Mouse (Mus musculus): ENCODE data around the gene Zscan5b.
A peak's percentile ranks its signal among the peaks of the same experiment; 100 is the strongest.
"Not testable (repeated sequence)": the region's sequence is repeated elsewhere in the genome, so short reads cannot be mapped to it uniquely, and the experiment has no call there.

Gene Zscan5b

DNA sequence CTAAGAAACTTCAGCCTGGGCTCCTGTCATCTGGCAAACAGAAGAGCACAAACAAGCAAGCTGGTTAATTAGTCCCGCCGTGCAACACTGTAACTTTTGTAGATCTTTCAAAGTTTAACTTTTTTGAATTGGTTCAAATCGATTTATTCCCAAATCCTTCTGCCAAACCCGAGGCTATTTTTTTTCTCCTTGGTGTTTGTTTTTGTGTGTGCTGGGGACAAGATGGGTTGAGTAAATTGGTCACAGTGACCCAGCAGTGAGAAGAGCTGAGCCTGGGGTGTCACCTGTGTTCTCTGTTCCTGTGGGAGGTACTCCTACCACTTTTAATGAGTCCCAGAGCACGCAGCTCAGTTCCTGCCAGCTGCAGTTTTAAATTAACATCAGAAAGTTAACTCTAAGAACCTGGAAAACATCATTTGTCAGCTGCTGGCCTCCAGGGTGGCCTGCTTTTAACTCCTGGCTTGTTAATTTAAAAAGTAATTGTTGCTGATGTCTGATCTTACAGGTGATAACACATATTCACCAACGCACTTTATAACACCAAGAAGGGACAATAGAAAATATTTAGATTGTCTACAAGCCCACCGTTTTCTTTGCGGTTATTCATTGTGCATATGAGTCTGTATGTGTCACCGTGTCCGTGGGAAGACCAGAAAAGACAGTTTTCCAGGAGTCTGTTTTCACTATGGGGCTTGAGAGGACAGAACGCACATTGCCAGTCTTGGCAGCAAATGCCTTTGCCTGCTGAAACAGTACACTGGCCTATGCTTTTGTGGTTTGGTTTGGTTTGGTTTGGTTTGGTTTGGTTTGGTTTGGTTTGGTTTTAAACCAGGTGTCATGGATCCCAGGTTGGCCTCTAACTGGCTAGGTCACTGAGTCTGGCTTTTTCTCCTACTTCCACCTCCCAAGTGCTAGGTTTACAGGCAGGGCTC, 22.5 kb downstream of the Zscan5b start:
- DNase-seq (ENCODE audit: low spot score), result no peak

DNA sequence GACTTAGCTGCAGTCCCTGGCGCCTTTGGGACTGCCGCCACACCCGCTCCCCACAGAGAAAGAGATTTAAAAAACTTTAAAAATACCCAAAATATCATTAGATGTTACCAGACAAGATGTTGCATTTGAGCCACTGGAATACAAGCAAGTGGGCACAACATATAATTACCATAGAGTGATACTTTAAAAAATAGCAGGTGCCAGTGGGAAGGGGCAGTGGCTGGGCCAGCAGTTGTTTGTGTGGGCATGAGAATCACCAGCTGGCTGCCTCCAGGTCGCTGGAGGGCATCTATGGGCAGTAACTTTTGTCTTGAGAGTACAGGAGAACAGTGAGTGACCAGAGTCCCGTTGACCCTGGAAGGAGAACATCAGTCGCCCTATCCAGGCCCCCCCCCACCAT, 30.3 kb downstream of the Zscan5b start, which contains the start of gene Epp13:
Epp13 (plus strand) TSS at position 301 of the 400 bp plus-strand sequence.
- DNase-seq (ENCODE audit: low spot score), result no peak

DNA sequence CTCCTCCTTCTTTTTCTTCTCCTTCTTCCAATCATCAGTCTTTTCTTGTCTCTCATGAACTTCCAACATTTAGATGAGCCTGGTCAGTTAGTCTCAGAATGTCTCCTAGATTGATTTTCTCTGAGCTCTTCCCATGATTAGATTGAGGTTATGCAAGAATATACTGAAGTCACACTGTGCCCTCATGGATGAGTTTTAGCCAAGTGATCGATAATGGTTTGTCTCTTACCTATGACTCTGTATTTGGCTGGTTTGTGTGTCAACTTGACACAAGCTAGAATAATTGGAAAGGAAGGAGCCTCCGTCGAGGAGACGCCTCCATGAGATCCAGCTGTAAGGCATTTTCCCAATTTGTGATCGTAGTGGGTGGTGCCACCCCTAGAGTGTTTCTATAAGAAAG, 32.4 kb downstream of the Zscan5b start:
- DNase-seq (ENCODE audit: low spot score), result no peak

DNA sequence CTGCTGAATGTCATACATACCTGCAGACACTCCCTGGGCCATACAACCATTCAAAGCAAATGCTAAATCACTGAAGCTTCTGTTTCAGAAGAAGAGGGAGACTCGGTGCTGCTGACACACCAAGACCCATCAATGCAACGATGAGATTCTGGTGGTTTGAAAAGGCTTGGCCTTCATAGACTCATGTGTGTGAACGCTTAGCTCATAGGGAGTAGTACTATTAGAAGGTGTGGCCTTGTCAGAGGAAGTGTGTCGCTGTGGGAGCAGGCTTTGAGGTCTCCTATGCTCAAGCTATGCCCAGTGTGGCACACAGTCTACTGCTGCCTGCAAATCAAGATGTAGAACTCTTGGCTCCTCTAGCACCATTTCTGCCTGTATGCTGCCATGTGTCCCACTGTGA, 35.3 kb downstream of the Zscan5b start:
- no peak for DNase-seq (ENCODE audit: low spot score)

DNA sequence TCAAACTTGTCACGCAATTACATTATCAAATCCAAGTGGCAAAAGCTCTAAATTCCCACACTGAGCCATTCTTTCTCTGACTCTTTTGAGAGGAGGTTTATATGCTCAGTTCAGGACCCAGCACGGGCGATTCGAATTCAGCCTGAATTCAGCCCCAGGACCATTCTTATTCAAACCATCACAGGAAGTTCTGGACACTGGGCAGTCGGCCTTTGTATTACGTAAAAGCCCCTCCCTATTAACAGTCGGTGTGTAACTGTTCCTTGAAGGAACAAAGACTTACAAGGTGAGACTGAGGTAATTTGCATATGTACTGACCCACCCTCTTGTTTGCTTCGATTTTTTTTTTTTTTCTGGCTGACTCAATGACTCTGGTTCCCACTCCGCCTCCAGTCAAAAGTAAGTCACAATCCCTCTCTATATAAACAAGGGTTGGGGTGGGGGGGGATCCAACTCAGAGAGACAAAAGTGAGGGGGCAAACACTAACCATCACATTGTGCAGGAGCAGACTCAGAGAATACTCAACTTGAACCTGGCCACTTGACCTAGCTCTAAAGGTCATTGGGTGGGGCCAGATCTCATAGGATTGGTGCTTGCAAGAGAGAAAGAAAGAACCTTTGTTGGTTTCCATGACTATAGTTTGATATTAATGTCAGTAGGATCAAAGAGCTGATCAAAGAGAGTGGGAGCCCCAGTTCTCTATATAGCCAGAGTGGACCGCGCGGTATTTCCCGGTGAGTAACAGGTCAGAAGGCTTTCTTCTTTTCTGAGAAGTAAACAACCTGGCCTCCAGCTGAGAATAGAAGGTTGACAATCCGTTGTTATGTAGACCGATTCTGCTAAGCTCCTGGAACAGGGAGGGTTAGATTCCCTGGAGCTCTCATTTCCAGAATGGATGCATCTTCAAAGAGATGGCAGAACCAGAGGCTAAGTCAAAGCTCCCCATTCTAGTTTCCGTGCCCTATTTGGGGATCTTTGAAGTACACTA, 36.4 kb downstream of the Zscan5b start:
- DNase-seq (ENCODE audit: low spot score), result no peak

DNA sequence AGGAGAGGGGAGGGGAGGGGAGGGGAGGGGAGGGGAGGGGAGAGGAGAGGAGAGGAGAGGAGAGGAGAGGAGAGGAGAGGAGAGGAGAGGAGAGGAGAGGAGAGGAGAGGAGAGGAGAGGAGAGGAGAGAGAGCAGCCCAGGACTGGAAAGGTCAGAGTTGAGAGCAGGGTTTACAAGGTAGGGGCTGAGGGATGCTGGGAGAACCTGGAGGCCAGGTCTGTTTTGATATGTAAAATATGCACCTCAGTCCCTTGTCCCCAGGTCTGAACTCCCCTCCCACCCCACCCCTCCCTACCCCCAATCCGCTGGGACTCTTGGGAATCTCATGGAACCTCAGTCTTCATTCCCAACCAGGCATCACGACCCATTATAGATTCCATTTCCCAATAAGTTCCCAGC, 37.9 kb downstream of the Zscan5b start:
- DNase-seq (ENCODE audit: low spot score), result not testable (repeated sequence)

DNA sequence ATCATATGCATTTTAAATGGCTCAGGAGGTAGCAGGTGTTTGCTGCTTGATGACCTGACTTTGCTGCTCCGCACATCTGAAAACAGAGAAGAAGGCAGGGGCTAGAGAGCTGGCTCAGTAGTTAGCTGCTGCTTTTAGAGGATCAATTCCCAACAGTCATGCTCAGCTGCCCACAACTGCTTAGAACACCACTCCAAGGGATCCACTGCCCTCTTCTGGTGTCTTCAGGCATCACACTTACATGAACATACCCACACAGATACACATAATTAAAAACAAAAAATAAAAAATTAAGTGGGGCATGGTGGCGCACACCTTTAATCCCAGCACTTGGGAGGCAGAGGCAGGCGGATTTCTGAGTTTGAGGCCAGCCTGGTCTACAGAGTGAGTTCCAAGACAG, 40.0 kb downstream of the Zscan5b start:
- DNase-seq (ENCODE audit: low spot score), result no peak

DNA sequence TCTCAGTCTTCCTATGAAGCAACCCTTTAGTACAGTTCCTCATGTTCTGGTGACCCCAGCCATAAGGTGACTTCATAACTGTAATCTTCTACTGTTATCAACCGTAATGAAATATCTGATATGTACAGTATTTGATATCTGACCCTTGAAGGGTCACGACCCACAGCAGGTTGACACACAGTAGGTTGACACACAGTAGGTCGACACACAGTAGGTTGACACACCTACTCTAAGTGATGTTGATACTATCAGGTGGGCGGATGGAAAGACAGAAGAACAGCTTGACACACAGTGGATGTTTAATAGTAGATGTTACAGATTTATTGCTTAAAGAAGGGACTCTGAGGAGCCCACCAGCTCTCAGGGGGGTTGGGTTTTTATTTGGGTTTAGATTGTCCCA, 40.9 kb downstream of the Zscan5b start:
- DNase-seq (ENCODE audit: low spot score), result no peak

DNA sequence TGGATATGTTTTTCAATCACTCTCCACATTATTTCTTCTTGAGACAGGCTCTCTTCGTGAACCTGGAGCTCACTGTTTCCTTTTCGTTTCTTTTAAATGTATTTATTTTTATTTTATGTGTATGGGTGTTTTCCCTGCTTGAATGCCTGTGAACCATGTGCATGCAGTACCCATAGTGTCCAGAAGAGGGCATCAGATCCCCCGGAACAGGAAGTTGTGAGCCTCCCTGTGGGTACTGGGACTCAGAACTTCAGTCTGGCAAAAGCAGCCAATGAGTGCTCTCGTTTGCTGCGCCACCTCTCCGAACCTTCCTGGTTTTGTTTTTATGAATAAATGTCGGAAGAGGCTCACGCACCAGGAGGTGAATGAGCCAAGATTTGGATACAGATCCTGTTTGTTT, 43.6 kb downstream of the Zscan5b start:
- no peak for DNase-seq (ENCODE audit: low spot score)

DNA sequence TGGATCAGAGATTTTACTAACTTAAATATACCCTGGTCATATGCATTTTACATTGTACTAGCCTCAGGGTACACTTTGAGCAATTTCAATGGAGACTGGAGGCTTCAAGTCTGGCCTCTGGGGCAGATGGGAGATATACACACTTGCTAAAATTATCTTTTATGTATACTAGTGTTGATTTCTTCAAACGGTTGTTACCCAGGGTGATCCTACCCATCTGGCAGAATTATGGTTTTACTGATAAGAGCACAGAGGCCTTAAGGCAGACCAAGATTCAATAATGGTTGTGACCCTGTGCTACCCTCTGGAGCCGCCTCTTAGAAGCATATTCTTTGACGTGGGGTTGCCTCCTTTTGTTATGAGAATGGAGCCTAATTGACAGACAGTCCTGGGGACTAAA, 55.8 kb downstream of the Zscan5b start:
- DNase-seq (ENCODE audit: low spot score), result no peak

DNA sequence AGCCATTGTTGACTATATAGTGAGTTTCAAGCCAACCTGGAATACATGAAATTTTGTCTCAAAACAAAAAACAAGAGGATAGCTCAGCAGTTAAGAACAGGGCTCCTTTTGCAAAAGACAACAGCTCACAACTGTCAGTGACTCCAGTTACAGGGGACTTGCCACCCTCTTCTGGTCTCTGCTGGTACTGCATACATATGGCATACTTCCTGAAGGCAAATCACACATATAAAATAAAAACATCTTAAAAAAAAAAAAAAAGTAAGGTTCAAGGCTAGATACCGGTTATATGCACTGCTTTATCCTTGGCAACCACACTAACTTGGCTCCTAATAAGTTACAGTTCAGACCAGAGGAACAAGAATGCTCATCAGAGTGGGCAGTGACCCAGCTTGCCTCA, 60.7 kb downstream of the Zscan5b start:
- DNase-seq (ENCODE audit: low spot score), result peak; percentile 85

DNA sequence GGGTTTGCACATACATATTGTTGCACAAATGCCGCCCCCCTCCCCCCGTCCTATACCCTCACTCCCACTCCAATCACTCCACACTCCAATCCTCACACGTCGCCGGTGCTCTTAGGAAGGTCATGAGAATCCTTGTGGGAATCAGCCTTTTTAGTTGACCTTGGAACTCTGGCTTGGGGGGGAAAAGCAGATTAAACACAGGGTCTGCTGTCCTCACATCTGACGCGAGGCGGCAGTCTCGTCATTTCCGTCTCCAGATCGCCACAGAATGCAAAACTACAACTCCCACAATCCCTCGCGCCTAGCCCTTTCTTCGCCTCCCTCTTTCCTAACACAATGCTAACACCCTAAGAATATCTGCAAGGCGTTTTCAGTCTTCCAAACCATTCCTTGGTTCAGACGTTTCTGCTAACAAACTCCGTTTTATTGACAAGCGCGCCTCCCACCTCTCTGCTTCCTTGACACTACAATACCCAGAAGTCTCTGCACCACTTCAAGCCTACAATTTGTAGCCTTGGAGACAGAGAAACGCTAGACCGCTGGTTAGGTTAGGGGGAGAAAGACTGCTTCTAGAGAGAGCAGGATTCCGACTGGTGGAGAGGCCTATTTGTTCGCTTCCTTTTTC, 61.5 kb downstream of the Zscan5b start:
- peak; percentile 86 for DNase-seq (ENCODE audit: low spot score)

DNA sequence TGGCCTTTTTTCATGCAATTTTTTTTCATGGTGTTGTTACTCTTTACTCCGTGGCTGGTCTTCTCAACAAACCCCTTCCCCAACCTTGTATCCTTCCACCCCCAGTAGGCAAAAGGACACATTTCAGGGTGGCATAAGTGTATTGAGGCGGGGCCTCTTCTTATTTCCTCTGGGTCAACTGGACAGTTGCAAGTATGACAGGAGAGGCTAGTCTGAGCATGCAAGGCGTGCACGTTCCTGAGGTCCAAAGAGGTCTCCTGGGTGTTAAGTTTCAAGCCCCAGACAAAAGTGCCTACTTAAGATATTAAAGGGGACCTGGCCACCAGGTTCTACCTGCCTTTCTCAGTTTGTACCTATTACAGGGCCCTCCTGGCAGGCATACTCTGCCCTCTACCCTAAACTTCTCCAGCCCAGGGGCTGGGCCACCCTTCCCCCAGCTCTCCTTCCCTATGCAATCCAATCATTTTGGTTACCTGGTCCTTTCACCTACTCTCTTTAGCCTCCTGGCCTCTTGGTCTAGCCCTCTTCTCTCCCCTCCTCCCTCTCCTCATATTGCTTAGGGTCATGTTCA, 62.4 kb downstream of the Zscan5b start:
- DNase-seq (ENCODE audit: low spot score), result peak; percentile 15

DNA sequence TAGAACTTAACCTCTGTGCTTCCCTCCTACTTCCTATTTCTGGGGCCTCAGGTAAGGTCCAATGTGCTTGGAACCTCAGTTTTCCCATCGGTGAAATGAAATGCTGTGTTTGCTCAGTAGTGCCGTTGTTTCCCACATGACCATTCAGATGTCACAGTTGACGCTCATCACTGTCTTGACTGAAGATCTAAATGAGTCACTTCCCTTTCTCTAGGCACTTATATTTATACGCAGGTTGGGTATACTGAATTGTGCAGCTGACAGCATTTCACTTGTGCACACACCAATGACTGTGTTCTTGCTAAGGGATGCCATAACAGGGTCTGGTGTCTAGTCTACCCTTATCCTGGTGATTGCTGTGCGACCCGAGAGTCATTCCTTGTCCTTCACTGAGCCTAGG, 63.3 kb downstream of the Zscan5b start:
- DNase-seq (ENCODE audit: low spot score), result peak; percentile 6

DNA sequence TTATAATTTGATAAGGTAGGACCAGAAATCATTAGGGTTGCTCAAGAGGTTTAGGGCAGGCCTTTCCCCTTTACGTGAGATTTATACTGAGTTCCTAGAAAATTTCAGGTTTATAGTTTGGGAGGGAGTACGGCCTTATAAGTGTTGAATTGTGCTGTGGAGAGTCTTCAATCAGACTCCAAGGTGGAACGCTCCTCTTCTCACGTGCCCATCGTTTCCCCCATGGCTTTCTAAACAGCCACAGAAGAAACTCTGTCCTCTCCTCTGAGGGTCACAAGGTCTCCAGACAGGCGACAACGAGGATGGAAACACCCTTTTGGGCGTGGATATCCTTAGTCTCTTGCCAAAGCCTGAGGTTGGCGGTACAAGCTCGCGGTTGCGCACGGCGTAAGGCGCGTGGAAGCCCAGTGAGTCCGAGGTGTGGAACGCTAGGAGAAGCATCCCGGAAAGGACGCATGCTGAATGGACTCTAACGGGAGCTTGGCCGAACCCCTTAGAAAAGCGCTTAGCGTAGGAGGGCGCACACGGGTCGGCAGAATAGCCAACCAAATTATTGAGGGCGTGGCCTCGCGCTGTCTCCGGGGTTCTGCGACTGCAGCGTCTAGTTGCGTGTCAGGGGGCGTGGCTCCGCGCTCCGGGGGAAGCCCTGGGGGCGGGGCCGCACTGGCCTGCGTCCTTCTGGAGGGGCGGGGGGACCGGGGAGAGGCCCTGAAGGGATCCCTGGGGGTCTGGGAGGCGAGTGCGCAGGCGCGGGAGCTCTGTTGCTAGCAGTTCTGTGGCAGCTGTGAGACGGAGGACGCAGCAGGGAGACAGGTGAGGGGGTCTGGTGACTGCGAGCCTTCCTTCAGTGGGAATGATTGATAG, 64.0 kb downstream of the Zscan5b start, which contains the start of gene Zfp667:
Zfp667 (plus strand) TSS at position 738 of the 864 bp plus-strand sequence.
- DNase-seq (ENCODE audit: low spot score), result peak; percentile 98

DNA sequence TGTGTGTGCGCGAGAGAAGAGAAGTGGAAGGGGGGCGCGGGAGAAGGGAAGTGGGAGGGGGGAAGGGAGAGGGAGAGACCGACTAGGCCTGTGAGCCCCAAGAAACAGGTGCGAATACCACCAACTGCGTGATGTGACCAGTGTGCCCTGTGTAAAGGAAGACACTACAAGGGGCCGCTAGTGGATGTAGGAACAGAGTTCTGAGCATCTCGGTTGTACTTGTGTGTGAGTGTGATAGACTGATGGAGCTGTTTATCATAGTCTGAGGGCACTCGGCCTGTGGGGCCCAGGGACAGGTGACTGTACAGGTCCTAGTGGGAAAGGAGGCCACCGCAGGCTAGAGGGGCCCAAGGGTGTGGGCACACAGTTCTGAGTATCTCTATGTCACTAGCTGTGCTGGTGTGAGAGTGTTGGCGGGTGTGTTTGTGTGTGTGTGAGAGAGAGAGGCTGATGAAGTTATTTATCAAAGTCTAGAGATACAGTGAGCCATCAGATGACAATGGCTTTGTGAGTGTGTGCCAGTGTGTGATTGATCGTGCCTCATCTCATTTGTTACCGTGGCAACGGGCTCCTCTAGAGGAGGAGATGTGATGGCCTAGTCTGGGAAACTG, 64.9 kb downstream of the Zscan5b start:
- DNase-seq (ENCODE audit: low spot score), result peak; percentile 57

Data from layer of hippocampus, adult 11-12 months (tissue).